Mouse (Mus musculus) left cerebral cortex, adult 2 months (tissue): ENCODE data around the gene Mybpc2. TPM values are rescaled to one million over a fixed set of nuclear protein-coding genes. Genes with fewer than 3 reads are reported as not detected.

Experiments
- DNase-seq, 2 experiments: peaks; one replicate each; pipeline ENCODE4 v3.0.0; 2021 to 2022; ENCODE audit warnings: low spot score in 2 of 2, mixed read lengths in 1 of 2; ENCODE audit errors: extremely low spot score in 1 of 2
- H3K27ac ChIP-seq: fragments of 200-600 bp; 2 replicates; pipeline ENCODE4 v1.8.1; 2022
- H3K4me3 ChIP-seq: fragments of 200-600 bp; 2 replicates; pipeline ENCODE4 v1.8.1; 2022
- CTCF ChIP-seq: fragments of 200-600 bp; IDR thresholded peaks from 2 replicates; pipeline ENCODE4 v1.8.1; 2022; ENCODE audit warnings: antibody characterized with exemption, mild to moderate bottlenecking, moderate library complexity
- intact Hi-C: fragments of 180-260 bp; cut with DNase I; formaldehyde crosslinking; loops from one replicate; pipeline ENCODE4 v1.15.1; 2025
- total RNA-seq, 2 experiments: library from RNA; stranded (reverse); gene quantifications; 2 replicates each; pipeline ENCODE4 v1.2.3; 2021

Mybpc2 gene
- total RNA-seq, 2 experiments from 2014 or later, result 0.29 TPM; not detected in 1

DNA sequence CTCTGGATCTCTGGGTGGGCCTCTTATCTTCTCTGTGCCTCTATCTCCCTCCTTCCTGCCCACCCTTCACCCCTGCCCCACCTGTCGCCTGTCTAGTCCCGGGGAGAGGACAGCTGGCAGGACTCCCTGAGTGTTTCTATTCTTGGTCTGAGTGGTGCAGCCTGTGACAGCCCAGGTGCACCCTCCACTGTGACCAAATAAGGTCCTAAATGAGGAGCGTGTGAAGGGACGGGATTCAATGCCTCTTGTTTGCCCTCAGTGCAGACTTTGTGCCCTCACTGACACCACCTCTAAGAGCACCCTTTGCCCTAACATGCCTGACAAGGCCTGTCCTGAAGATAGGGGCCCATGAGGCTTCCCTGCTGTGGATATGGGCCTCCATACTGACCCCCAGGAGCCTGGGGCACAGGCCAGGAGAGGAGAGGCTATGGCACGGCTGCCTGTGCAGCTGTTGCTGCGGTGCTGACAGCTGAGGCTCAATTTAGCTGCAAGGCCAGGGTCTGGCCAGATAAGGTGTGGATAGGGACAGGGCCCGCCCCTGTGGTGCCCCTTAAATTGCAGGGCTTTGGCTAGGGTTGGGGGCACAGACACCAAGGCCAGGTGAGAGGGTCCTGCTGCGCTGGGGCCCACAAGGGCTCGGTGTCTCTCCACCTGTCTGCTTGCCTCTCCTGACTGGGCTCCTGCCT is 51.4 kb downstream of the Mybpc2 start:
- DNase-seq, result peak in 1 of 2 experiments; percentile 9
- Histone ChIP-seq H3K27ac (peak overlapping the region; percentile 83), H3K4me3 (no peak overlapping the region)
- TF ChIP-seq CTCF, result no peak
- intact Hi-C loops, result no loop called here

DNA sequence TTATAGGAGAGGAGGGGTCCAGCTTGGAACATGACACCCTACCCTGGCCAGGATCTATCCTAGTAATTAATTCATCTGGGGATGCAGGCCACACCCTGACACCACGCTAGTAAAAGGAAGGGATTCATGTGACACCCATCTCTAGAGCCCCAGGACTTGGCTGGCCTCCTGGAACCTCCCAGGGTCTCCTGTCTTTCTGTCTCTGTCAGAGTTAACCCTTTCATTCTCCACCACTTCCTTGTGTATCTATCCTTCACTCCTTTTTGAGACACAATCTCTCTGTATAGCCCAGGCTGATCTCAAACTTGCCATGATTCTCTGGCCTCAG is 51.9 kb downstream of the Mybpc2 start:
- H3K4me3 ChIP-seq, result no peak overlapping the region
- TF ChIP-seq CTCF, result no peak
- peak overlapping the region; percentile 83 for H3K27ac ChIP-seq
- no peak for DNase-seq
- intact Hi-C loops, result no loop called here

DNA sequence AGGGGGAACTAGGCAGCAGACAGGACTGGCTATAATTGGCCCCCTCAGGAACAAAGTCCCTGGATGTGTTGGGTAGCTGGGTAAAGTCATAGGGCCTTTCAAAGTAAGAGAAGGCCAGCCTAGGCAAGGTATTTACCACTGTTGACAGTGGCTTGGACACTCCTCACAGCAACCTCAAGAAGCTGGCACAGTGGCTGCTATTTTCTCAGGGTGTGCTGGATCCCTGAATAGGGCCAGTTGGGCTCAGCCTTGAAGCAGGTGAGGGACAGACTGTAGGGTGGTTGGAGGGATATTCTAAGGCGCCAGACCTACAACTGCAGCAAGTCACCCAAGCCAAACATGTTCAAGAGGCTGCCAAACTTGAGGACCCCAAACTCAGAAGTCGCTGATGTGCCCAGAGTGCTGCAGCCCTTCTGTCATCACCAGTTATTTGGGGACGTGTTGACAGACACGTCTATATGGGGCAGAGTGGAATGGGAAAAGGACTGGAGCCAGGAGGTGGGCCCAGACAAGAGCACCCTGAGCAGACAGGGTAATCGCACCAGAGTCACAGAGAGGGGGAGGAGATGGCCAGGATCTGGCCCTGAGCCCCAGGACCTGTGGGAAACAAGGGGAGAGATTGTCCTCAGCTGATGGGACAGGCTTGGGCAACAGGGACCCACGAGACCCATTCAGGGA is 52.4 kb downstream of the Mybpc2 start:
- H3K27ac ChIP-seq, result peak overlapping the region; percentile 83
- H3K4me3 ChIP-seq, result no peak overlapping the region
- intact Hi-C loops, result no loop called here
- DNase-seq, result peak in 1 of 2 experiments; percentile 26
- TF ChIP-seq CTCF, result no peak

DNA sequence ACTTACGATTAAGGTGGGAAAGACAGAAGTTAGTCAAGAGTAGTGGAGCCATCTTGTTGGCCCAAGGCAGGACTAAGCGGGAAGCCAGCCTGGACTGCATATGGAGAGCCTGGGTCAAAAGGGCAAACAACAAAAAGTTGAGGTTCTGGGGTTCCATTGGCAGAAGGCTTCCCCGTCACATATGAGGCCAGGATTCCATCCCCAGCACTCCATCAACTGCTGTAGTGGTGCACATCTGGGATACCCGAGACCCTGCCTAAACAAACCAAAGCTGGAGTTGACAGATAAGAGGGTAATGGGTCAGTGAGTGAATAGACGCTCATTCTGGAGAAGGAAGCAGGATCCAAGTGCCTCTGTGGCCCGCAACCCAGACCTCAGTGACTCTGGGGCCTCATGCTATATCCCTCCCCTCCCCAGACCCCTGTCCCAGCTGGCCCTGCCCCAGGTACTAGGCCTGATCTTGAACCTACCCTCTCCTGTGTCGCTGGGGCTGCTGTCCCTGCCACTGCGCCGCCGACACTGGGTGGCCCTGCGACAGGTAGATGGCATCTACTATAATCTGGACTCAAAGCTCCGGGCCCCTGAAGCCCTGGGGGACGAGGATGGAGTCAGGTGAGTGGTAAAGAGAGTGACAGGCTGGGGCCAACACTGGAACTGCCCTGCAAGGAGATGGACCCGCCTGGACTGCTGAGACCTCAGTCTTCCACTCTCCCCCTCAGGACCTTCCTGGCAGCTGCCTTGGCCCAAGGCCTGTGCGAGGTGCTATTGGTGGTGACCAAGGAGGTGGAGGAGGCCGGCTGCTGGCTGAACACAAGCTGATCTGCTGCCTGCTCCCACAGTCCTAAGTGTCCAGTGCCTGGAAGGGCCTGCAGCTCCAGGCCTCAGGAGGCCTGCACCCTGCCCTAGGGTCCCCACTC is 53.5 kb downstream of the Mybpc2 start:
- H3K27ac ChIP-seq, result peak overlapping the region; percentile 56; the same call in 1 of the 2 replicates
- no peak for TF ChIP-seq CTCF
- DNase-seq, result peak in 1 of 2 experiments; percentile 19
- no peak overlapping the region for H3K4me3 ChIP-seq
- intact Hi-C loops, result no loop called here

DNA sequence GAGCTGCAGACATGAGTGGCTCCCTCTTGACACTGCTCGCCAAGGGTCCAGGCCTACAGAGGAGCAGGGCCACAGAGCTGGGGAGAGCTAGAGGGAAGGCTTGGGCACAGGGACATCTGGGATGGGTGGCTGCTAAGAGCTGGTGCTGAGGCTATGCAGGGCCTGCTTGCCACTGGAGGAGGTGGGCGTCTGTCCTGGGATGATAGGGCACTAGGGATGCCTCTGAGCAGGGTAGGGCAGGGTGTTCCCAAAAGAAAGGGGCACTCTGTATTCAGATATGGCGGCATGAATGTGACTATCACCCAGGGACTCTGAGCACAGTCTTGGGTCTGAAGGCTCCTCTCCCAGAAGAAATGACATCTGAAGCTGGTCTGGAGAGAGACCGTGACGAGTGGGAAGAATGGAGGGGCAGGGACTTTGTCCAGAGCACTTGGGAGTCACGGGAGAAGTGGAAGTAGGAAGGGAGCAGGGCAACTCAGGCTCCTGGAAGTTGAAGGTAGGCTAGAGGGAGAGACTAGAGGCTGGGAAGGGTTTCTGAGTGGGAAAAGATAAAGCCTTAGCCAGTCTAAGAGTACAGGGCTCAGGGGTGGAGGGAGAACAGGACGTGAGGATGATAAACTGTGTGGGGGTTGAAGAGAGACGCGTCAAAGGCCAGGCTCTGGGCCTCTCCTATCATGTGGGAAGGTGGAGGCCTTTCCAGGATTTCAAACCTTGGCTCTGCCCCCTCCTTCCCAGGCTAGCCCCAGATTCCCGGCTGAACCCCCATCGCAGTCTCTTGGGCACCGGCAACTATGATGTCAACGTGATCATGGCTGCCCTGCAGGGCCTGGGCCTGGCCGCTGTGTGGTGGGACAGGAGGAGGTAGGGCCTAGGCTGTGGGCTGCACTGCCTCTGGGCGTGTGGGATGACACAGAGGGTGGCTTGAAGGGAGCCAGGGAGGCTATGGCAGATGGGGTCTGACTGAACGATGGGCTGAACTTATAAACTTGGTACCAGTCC is 54.5 kb downstream of the Mybpc2 start:
- Histone ChIP-seq H3K27ac (peak overlapping the region; percentile 96), H3K4me3 (no peak overlapping the region)
- DNase-seq, result peak in 1 of 2 experiments; percentile 14
- TF ChIP-seq CTCF, result no peak
- intact Hi-C loops, result loop anchor here (2.0 kb wide), 1 partner anchor 97 kb away; no protein-coding TSS in a partner anchor

DNA sequence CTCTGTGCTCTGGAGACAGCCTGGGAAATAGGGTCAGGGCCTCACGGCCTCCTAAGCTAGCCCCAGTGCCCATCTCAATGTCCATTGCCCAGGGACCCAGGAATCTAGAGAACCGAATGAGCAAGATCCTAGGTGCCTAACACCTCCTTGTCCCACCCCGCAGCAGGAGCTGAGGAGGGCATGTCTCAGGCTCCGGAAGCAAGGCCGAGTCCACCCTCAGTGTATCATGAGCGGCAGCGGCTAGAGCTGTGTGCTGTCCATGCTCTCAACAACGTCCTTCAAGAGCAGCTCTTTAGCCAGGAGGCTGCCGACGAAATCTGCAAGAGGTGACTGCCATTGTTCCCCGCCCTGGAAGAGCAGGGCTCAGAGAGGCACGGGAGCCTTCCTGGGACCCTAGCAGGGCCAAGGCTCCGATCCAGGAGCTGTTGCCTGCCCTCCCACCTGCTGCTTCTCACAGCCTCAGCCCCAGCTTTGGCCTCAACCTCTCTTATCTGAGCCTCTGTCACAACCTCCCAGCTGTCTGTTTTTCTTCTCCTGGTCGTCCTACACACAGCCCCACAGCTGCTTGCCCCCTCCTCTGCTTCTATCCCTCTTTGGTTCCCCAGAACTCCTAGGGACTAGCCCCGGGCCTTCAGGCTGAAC is 55.7 kb downstream of the Mybpc2 start:
- intact Hi-C loops, result loop anchor here (2.0 kb wide), 1 partner anchor 96 kb away; no protein-coding TSS in a partner anchor
- peak overlapping the region; percentile 70 for H3K4me3 ChIP-seq
- no peak for TF ChIP-seq CTCF
- no peak for DNase-seq
- peak overlapping the region; percentile 96 for H3K27ac ChIP-seq

DNA sequence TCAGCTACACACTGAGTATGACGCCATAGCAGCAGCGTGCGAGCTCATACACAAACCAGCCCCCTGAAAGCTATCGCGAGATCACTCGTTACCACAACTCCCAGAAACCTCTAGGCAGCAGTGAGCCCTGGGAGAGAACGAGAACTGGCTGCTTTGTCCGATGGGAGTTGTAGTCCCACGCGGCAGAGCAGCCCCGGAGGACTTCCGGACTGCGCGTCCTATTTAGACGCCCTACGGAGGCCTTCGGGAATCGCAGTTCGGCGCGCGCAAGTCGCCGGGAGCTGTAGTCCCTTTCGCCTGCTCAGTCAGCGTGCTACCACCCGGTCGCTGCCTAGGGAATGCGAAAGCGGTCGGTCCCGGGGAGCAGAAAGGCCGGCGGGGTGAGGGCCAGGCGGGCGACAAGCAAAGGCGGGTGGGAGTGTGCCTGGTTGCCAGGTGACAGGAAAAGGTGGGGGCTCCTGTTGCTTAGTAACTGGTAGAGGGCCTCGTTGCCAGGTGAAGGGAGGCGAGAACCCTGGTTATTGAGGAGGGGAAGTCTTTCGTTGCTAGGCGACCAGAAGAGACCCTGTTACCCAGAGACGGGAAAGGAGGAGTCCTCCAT is 56.5 kb downstream of the Mybpc2 start, which contains the start of gene Josd2:
Josd2 (plus strand) TSS at position 170 of the 601 bp plus-strand sequence.
- peak within 1 kb of the TSS; percentile 96 for H3K27ac ChIP-seq
- H3K4me3 ChIP-seq, result peak within 1 kb of the TSS; percentile 70
- intact Hi-C loops, result loop anchor here (2.0 kb wide), 1 partner anchor 95 kb away; no protein-coding TSS in a partner anchor
- TF ChIP-seq CTCF, result no peak; the same call in 1 of the 2 replicates
- peak; percentile 94 to 96 for DNase-seq

DNA sequence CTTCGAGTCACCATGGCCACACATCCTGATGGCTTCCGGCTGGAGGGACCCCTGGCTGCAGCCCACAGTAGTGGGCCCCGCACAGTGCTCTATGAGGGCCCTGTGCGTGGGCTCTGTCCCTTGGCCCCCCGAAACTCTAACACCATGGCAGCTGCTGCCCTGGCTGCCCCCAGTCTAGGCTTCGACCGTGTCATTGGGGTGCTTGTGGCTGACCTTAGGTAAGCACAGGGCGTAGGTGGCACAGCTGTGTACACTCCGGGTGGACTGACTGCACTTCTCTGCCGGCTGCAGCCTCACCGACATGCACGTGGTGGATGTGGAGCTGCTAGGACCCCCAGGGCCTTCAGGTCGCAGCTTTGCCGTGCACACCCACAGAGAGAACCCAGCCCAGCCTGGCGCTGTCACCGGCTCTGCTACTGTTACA is 57.6 kb downstream of the Mybpc2 start:
- intact Hi-C loops, result no loop called here
- peak in 1 of 2 experiments; percentile 33 for DNase-seq
- TF ChIP-seq CTCF, result no peak; the same call in 1 of the 2 replicates

DNA sequence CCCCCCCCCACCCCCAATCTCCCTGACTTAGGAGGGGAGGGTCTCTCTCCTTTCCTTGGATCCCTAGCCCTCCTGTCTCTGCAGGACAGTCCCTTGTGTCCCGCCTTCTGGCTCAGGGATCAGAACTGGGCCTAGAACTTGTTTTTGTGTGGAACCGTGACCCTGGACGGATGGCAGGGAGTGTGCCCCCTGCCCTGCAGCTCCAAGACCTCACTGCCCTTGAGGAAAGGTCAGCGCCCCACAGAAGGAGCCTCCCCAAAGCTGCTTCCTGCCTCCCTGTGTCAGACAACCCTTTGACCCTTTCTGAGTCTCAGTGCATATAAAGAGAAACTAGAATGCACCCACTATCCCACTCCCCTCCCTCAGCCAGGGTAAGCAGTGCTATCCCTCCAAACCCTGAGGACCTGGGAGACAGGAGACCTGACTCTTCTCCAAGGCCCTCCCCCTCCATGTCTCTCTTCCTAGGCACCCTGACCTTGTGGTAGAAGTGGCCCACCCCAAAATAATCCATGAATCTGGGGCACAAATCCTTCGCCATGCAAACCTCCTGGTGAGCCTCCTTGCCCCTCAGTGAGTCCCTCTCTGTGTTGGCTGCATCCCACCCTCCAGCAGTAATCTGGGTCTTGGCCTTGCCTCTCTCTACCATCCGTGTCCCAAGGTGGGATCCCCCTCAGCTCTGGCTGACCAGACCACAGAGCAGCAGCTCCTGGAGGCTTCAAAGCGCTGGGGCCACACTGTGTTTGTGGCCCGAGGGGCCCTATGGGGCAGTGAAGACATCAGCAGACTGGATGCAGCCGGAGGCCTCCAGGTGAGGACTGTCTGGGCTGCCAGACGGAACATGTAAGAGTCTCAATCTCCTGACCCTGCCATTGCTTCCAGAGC is 58.2 kb downstream of the Mybpc2 start:
- DNase-seq, result peak in 1 of 2 experiments; percentile 15
- intact Hi-C loops, result no loop called here
- Histone ChIP-seq H3K27ac (peak overlapping the region; percentile 69), H3K4me3 (no peak overlapping the region)
- TF ChIP-seq CTCF, result no peak

More for the DNA sequence above, 57.6 kb downstream of the Mybpc2 start:
- H3K27ac ChIP-seq, result peak overlapping the region; percentile 69
- H3K4me3 ChIP-seq, result no peak overlapping the region; the same call in 1 of the 2 replicates
